Comparison of ENCODE assay signal across 8 mouse cellular contexts in the genomic region with DNA sequence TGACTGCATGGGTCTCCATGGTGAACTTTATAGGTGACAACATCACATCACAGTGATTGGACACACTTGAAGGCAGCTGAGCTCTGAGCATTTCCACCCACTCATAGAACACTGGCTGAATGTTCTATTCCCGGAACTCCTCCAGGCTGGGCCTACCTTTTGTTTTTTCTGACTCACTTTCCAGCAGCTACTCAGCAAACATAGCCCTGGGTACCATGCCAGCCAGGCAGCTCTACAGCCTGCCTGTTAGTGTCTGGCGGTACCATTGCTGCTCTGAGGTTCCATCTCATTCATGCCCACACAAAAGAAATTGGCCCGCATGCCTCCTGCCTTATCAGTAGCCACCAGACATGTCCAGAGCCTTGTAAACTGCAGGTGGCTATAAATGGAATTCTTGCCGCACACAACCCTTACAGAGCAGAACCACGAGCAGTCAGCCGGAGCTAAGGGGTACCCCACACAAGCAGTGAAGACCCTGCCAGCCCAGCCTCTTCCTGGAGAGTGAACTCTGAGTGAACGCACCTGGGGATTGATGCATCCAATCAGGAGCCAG. TPM values are rescaled to one million over a fixed set of nuclear protein-coding genes. Genes with fewer than 3 reads are reported as not detected.
DNase-seq lines count a peak whose midpoint lies in the region; ATAC-seq lines count a peak whose summit lies in the region.

No protein-coding gene starts in this region.

- no peaks in the 10 kb centered on the region for H3K9me3 ChIP-seq in hindbrain, embryonic 10.5 days
- H3K9me3 ChIP-seq in hindbrain, embryonic 11.5 days (ENCODE audit: control insufficient read depth, low read length) = no peaks in the 10 kb centered on the region
- no peaks in the 10 kb centered on the region for H3K9me3 ChIP-seq in neural tube, embryonic 15.5 days (replicated peaks)

- no peak overlapping the region for H3K9ac ChIP-seq in hindbrain, embryonic 11.5 days (ENCODE audit: low read depth, low read length)
- H3K9ac ChIP-seq in neural tube, embryonic 15.5 days (replicated peaks) = no peak overlapping the region

- no peaks in the 10 kb centered on the region for H3K36me3 ChIP-seq in hindbrain, embryonic 10.5 days
- H3K36me3 ChIP-seq in hindbrain, embryonic 11.5 days (ENCODE audit: control insufficient read depth, insufficient read depth, low read length) = no peaks in the 10 kb centered on the region
- no peaks in the 10 kb centered on the region for H3K36me3 ChIP-seq in neural tube, embryonic 15.5 days

- DNase-seq in hindbrain, embryonic 10.5 days (ENCODE audit: low spot score) = no peak
- no peak for DNase-seq in hindbrain, embryonic 11.5 days (ENCODE audit: low spot score)
- DNase-seq in layer of hippocampus, adult 9-11 months = peak; percentile 82
- no peak for DNase-seq in T-cell, adult 2 months (ENCODE audit: low spot score)
- DNase-seq in yolk sac, embryonic 10.5 days (ENCODE audit: low spot score) = no peak
- no peak for DNase-seq in adrenal gland, adult 8-10 months

- peak overlapping the region; percentile 56; the same call in 1 of the 2 replicates for H3K27ac ChIP-seq in hindbrain, embryonic 10.5 days
- no peak overlapping the region for H3K27ac ChIP-seq in hindbrain, embryonic 11.5 days (ENCODE audit: low read depth, low read length)
- no peak overlapping the region for H3K27ac ChIP-seq in neural tube, embryonic 15.5 days (replicated peaks)

- ATAC-seq in hindbrain, embryonic 11.5 days (ENCODE audit: low FRiP score) = no peak
- peak; percentile 86 for ATAC-seq in erythroblast, adult 5-6 weeks (replicated peaks; ENCODE audit: low FRiP score, poor library complexity, severe bottlenecking)
- ATAC-seq in neural tube, embryonic 15.5 days (ENCODE audit: low FRiP score) = peak; percentile 28; the same call in 1 of the 2 replicates

- H3K27me3 ChIP-seq in hindbrain, embryonic 10.5 days (ENCODE audit: insufficient read depth, poor library complexity, severe bottlenecking) = no peaks in the 10 kb centered on the region
- no peaks in the 10 kb centered on the region for H3K27me3 ChIP-seq in hindbrain, embryonic 11.5 days (ENCODE audit: control insufficient read depth, insufficient read depth, low read length)
- H3K27me3 ChIP-seq in neural tube, embryonic 15.5 days (replicated peaks) = no peaks in the 10 kb centered on the region

- no peak overlapping the region for H3K4me2 ChIP-seq in hindbrain, embryonic 11.5 days (replicated peaks; ENCODE audit: low read depth, low read length)
- H3K4me2 ChIP-seq in neural tube, embryonic 15.5 days = no peak overlapping the region

- no peak overlapping the region for H3K4me3 ChIP-seq in hindbrain, embryonic 10.5 days
- no peak overlapping the region for H3K4me3 ChIP-seq in hindbrain, embryonic 11.5 days (ENCODE audit: low read depth, low read length)
- H3K4me3 ChIP-seq in neural tube, embryonic 15.5 days (replicated peaks) = no peak overlapping the region

- H3K4me1 ChIP-seq in hindbrain, embryonic 10.5 days (replicated peaks) = 0 out of 2 replicates have a peak, but pooled peaks cover 12% of the 10 kb centered on the region
- no peaks in the 10 kb centered on the region for H3K4me1 ChIP-seq in hindbrain, embryonic 11.5 days (replicated peaks; ENCODE audit: control insufficient read depth, insufficient read depth, low read length)
- peaks cover 23% of the 10 kb centered on the region for H3K4me1 ChIP-seq in neural tube, embryonic 15.5 days

- 75% methylated on average over 7 of the region's 7 CpGs for WGBS in hindbrain, embryonic 10.5 days
- 78% methylated on average over 7 of the region's 7 CpGs for WGBS in hindbrain, embryonic 11.5 days
- 53% methylated on average over 7 of the region's 7 CpGs for WGBS in neural tube, embryonic 15.5 days

RNA-seq across cellular contexts. Expression of a gene that starts 55.8 kb away (rescaled TPM):
- not detected in 2 replicates for polyA plus RNA-seq in hindbrain, embryonic 10.5 days (2016; fragmentation: Nextera tagmentation; extraction: Ambion mirVana)
- polyA plus RNA-seq in hindbrain, embryonic 11.5 days (2014; fragmentation: Nextera tagmentation; extraction: Ambion mirVana) = not detected in 2 replicates
- total RNA-seq in erythroblast, adult 5-6 weeks (2015; ENCODE audit: low replicate concordance) = not detected in 2 replicates
- not detected in 2 replicates for total RNA-seq in erythroblast, adult 5-6 weeks (2017; ENCODE audit: low replicate concordance)
- 0.36 TPM in 1 of 2 replicates, not detected in the other for polyA plus RNA-seq in neural tube, embryonic 15.5 days (2015; fragmentation: Nextera tagmentation; extraction: Ambion mirVana)
- total RNA-seq in adrenal gland, adult 8-10 months (2022) = not detected
